Mouse (Mus musculus) bone marrow, adult 2 months (tissue): ENCODE results near the gene Reln. TPM values are rescaled to one million over a fixed set of nuclear protein-coding genes. Genes with fewer than 3 reads are reported as not detected.

Experiments used
- H3K27ac ChIP-seq: fragments of 200-500 bp; 2 replicates; pipeline ENCODE4 v1.5.1; 2012; ENCODE audit warnings: low read depth, mild to moderate bottlenecking, control low read depth, inconsistent platforms, low read length; ENCODE audit not compliant: control insufficient read depth, poor library complexity, insufficient read depth
- H3K4me1 ChIP-seq: fragments of 200-500 bp; 2 replicates; pipeline ENCODE4 v1.6.1; 2011; ENCODE audit warnings: low read length; ENCODE audit not compliant: control insufficient read depth, insufficient read depth
- H3K4me3 ChIP-seq: fragments of 200-500 bp; replicated peaks from 2 replicates; pipeline ENCODE3; 2011; ENCODE audit warnings: mild to moderate bottlenecking, low read depth, low read length, control low read depth; ENCODE audit not compliant: control insufficient read depth
- CTCF ChIP-seq: fragments of 200-500 bp; IDR thresholded peaks from 2 replicates; pipeline ENCODE4 v1.5.1; 2011; ENCODE audit warnings: low read length, control low read depth; ENCODE audit not compliant: control insufficient read depth, insufficient read depth
- POLR2A ChIP-seq: fragments of 200-500 bp; IDR thresholded peaks from 2 replicates; pipeline ENCODE4 v1.6.1; 2011; ENCODE audit warnings: low read depth, mild to moderate bottlenecking, control low read depth, low read length, borderline replicate concordance; ENCODE audit not compliant: control insufficient read depth
- WGBS: fragments of 180-500 bp; shearing (Covaris S2); methylation state at CpG from one replicate; pipeline ENCODE4 v1.1.7; 2018; 5-methylcytosine and 5-hydroxymethylcytosine counted together
- polyA plus RNA-seq: library from polyadenylated mRNA; stranded (reverse); fragments of >200 nt; gene quantifications from 2 replicates; pipeline ENCODE4 v1.2.4, GENCODE M21; 2011; ENCODE audit warnings: low replicate concordance; ENCODE audit not compliant: missing spikeins, insufficient read depth, insufficient read length

Reln gene
- polyA plus RNA-seq, 1 experiment: 8.9 TPM

GRCm38 (mm10) chr5:22323801-22324200 is 20.7 kb downstream of the Reln start:
- H3K27ac ChIP-seq: no peak overlapping the region
- TF ChIP-seq POLR2A (no peak), CTCF (no peak)
- no peaks in the 10 kb centered on the region for H3K4me1 ChIP-seq
- WGBS: 71% methylated on average over 1 of the region's 1 CpGs
- no peak overlapping the region for H3K4me3 ChIP-seq

GRCm38 (mm10) chr5:22317807-22318206 is 26.7 kb downstream of the Reln start:
- no peaks in the 10 kb centered on the region for H3K4me1 ChIP-seq
- WGBS: 76% methylated on average over 1 of the region's 1 CpGs
- TF ChIP-seq CTCF (no peak), POLR2A (no peak)
- no peak overlapping the region for H3K27ac ChIP-seq
- H3K4me3 ChIP-seq: no peak overlapping the region

GRCm38 (mm10) chr5:22316471-22316870 is 28.0 kb downstream of the Reln start:
- TF ChIP-seq POLR2A: no peak
- TF ChIP-seq CTCF: no peak
- WGBS: 84% methylated on average over 7 of the region's 7 CpGs

GRCm38 (mm10) chr5:22315990-22316389 is 28.5 kb downstream of the Reln start:
- no peaks in the 10 kb centered on the region for H3K4me1 ChIP-seq
- H3K4me3 ChIP-seq: no peak overlapping the region
- no peak overlapping the region for H3K27ac ChIP-seq
- no peak for TF ChIP-seq CTCF
- no peak for TF ChIP-seq POLR2A
- 68% methylated on average over 2 of the region's 2 CpGs for WGBS

More at GRCm38 (mm10) chr5:22316471-22316870, 28.0 kb downstream of the Reln start:
- Histone ChIP-seq H3K27ac (no peak overlapping the region), H3K4me1 (no peaks in the 10 kb centered on the region), H3K4me3 (no peak overlapping the region)

GRCm38 (mm10) chr5:22312995-22313394 is 31.5 kb downstream of the Reln start:
- H3K27ac ChIP-seq: no peak overlapping the region
- no peak for TF ChIP-seq CTCF
- no peak for TF ChIP-seq POLR2A
- no peaks in the 10 kb centered on the region for H3K4me1 ChIP-seq
- WGBS: 73% methylated on average over 10 of the region's 10 CpGs
- no peak overlapping the region for H3K4me3 ChIP-seq

- no peaks in the 10 kb centered on the region for H3K4me1 ChIP-seq
- no peak overlapping the region for H3K27ac ChIP-seq
- H3K4me3 ChIP-seq: no peak overlapping the region
- TF ChIP-seq CTCF (no peak), POLR2A (no peak)
- 70% methylated on average over 4 of the region's 4 CpGs for WGBS
Measured at GRCm38 (mm10) chr5:22311046-22311445, 33.5 kb downstream of the Reln start.

- WGBS: 45% methylated on average over 2 of the region's 2 CpGs
- no peak overlapping the region for H3K27ac ChIP-seq
- TF ChIP-seq POLR2A (no peak), CTCF (no peak)
- no peaks in the 10 kb centered on the region for H3K4me1 ChIP-seq
- H3K4me3 ChIP-seq: no peak overlapping the region
Measured at GRCm38 (mm10) chr5:22309001-22309400, 35.5 kb downstream of the Reln start.

GRCm38 (mm10) chr5:22307853-22308252 is 36.6 kb downstream of the Reln start:
- TF ChIP-seq POLR2A (no peak), CTCF (no peak)
- 55% methylated on average over 4 of the region's 4 CpGs for WGBS
- no peaks in the 10 kb centered on the region for H3K4me1 ChIP-seq

GRCm38 (mm10) chr5:22307072-22307471 is 37.4 kb downstream of the Reln start:
- H3K4me1 ChIP-seq: no peaks in the 10 kb centered on the region
- no peak overlapping the region for H3K27ac ChIP-seq
- WGBS: 75% methylated on average over 3 of the region's 3 CpGs
- TF ChIP-seq POLR2A: no peak
- H3K4me3 ChIP-seq: no peak overlapping the region

More at GRCm38 (mm10) chr5:22307853-22308252, 36.6 kb downstream of the Reln start:
- no peak overlapping the region for H3K4me3 ChIP-seq
- no peak overlapping the region for H3K27ac ChIP-seq
